Mouse (Mus musculus) CH12.LX (cell line): ENCODE measurements at regions not wholly inside any gene's neighbourhood (a gene's known extent, or its start where the extent isn't known, plus 50 kb on each side); places are given as distances from the start of the nearest gene placed in this dataset.

ENCODE experiments used
- CTCF ChIP-seq, 2 experiments: IDR thresholded peaks in 1 of 2; conservative IDR thresholded peaks in 1 of 2; 2 replicates each; pipeline ENCODE4 v1.5.1; 2011 to 2012; ENCODE audit warnings: low read depth in 2 of 2, low read length in 2 of 2, improper control_type of control experiment in 1 of 2, inconsistent platforms in 1 of 2, mild to moderate bottlenecking in 1 of 2, moderate library complexity in 1 of 2
- ELF1 ChIP-seq: IDR thresholded peaks from 2 replicates; pipeline ENCODE4 v1.6.1; 2014; ENCODE audit warnings: low read depth, mild to moderate bottlenecking, inconsistent platforms, low read length, improper control_type of control experiment
- EP300 ChIP-seq: IDR thresholded peaks from 2 replicates; pipeline ENCODE4 v1.6.1; 2011; ENCODE audit warnings: low read length, improper control_type of control experiment
- ETS1 ChIP-seq: conservative IDR thresholded peaks from 2 replicates; pipeline ENCODE4 v1.6.1; 2012; ENCODE audit warnings: low read depth, mild to moderate bottlenecking, inconsistent platforms, low read length, improper control_type of control experiment, moderate library complexity
- KAT2A ChIP-seq: IDR thresholded peaks from 2 replicates; pipeline ENCODE4 v1.6.1; 2012; ENCODE audit warnings: low read length, improper control_type of control experiment, inconsistent platforms; ENCODE audit not compliant: insufficient replicate concordance
- MAZ ChIP-seq: IDR thresholded peaks from 2 replicates; pipeline ENCODE4 v1.6.1; 2012; ENCODE audit warnings: low read depth, mild to moderate bottlenecking, inconsistent platforms, low read length, improper control_type of control experiment, moderate library complexity
- MYC ChIP-seq: IDR thresholded peaks from 2 replicates; pipeline ENCODE4 v1.6.1; 2011; ENCODE audit warnings: low read depth, mild to moderate bottlenecking, improper control_type of control experiment, low read length
- POLR2A ChIP-seq: IDR thresholded peaks from 2 replicates; pipeline ENCODE4 v1.6.1; 2011; ENCODE audit warnings: low read depth, mild to moderate bottlenecking, improper control_type of control experiment, low read length
- POLR2AphosphoS2 ChIP-seq: IDR thresholded peaks from 2 replicates; pipeline ENCODE4 v1.6.1; 2011; ENCODE audit warnings: low read depth, low read length, improper control_type of control experiment
- RAD21 ChIP-seq: IDR thresholded peaks from 2 replicates; pipeline ENCODE4 v1.6.1; 2011; ENCODE audit warnings: low read depth, mild to moderate bottlenecking, low read length, improper control_type of control experiment, moderate library complexity
- SMC3 ChIP-seq: IDR thresholded peaks from 2 replicates; pipeline ENCODE4 v1.6.1; 2011; ENCODE audit warnings: low read depth, low read length, improper control_type of control experiment
- TBP ChIP-seq: conservative IDR thresholded peaks from 2 replicates; pipeline ENCODE4 v1.6.1; 2011; ENCODE audit warnings: low read depth, low read length, improper control_type of control experiment
- ZNF384 ChIP-seq: IDR thresholded peaks from 2 replicates; pipeline ENCODE4 v1.6.1; 2012; ENCODE audit warnings: low read depth, low read length, improper control_type of control experiment, inconsistent platforms

- TF ChIP-seq RAD21 (no peak), CTCF (conservative IDR thresholded peaks at IDR 0.05 in 1 of 2, IDR thresholded peaks at IDR 0.05 in 1 of 2; ENCODE audit: low read depth in 2 of 2, low read length in 2 of 2) (no peak), POLR2A (no peak), POLR2AphosphoS2 (no peak), KAT2A (no peak), EP300 (no peak), ZNF384 (no peak), MAZ (no peak), TBP (no peak), ELF1 (no peak), MYC (no peak), ETS1 (no peak), SMC3 (no peak)
These were observed 94.4 kb upstream of the Syt6 start for GRCm38 (mm10) chr3:103480676-103481075.
